Mouse (Mus musculus): ENCODE results near the gene Efr3b. TPM values are rescaled to one million over a fixed set of nuclear protein-coding genes. Genes with fewer than 3 reads are reported as not detected.

Gene Efr3b
- 9.3 TPM for polyA plus RNA-seq (2014; fragmentation: Illumina TruSeq; extraction: RNeasy Lipid Tissue Mini Kit (QIAGEN cat#74804); ENCODE audit: low read depth, low replicate concordance)

GRCm38 (mm10) chr12:4038061-4039041, at the start of gene Efr3b:
TSS of gene Efr3b (minus strand) at chr12:4038915.

DNA sequence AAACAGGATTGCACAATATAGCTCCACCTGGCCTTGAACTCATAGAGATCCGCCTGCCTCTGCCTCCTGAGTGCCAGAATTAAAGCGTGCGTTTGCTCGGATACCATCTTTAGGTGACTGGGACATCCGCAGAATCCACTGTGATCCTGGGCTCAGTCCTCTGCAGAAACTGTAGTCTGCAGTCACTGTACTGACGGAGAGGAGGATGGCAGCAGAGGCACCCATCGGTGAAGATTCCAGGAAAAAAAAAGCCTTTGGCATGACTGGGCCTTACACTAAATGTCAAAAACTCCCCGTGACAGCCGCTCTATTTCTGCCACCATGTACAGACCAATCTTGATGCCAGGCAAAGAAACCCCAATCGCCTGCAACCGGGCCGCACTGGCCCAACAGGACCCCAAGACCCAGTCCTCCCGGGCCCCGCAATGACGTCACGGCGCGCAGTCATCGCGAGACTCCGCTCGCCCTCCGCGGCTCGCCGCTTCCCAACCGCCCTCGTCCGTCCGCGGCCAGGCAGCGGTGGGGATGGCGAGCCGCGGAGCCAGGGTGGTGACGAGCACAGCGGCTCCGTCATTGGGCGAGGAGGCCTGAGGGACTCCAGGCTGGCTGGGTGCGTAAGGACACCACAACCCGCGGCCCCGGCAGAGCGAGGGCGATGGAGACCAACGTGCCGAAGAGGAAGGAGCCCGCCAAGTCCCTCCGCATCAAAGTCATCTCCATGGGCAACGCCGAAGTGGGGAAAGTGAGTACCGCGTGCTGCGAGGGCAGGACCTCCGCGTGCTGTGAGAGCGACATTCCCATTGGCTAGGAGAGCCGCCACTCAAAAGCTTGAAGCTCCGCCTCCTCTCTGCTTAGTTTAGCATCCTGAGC, 43.7 kb upstream of the Efr3b start, which contains the start of gene Dnajc27:
Gene Dnajc27 (plus strand): TSS at position 452 of the 870 bp plus-strand sequence.

GRCm38 (mm10) chr12:3954651-3955050, 84.1 kb downstream of the Efr3b start, which contains the start of gene Pomc:
TSS of gene Pomc (plus strand) at chr12:3954951.

Other genes with a start within 250 kb of the Efr3b start
- 20.5 TPM for gene Dnmt3a, start 232.9 kb downstream of the Efr3b start, polyA plus RNA-seq (2014; fragmentation: Illumina TruSeq; extraction: RNeasy Lipid Tissue Mini Kit (QIAGEN cat#74804); ENCODE audit: low read depth, low replicate concordance)
- gene Pomc, start 84.0 kb downstream of the Efr3b start, polyA plus RNA-seq (2014; fragmentation: Illumina TruSeq; extraction: RNeasy Lipid Tissue Mini Kit (QIAGEN cat#74804); ENCODE audit: low read depth, low replicate concordance) = not detected
- 10.3 TPM for gene Dnajc27, start 43.7 kb upstream of the Efr3b start, polyA plus RNA-seq (2014; fragmentation: Illumina TruSeq; extraction: RNeasy Lipid Tissue Mini Kit (QIAGEN cat#74804); ENCODE audit: low read depth, low replicate concordance)
- gene Adcy3, start 94.2 kb upstream of the Efr3b start, polyA plus RNA-seq (2014; fragmentation: Illumina TruSeq; extraction: RNeasy Lipid Tissue Mini Kit (QIAGEN cat#74804); ENCODE audit: low read depth, low replicate concordance) = 3.8 TPM
- 2.8 TPM for gene Ptrhd1, start 195.1 kb upstream of the Efr3b start, polyA plus RNA-seq (2014; fragmentation: Illumina TruSeq; extraction: RNeasy Lipid Tissue Mini Kit (QIAGEN cat#74804); ENCODE audit: low read depth, low replicate concordance)
- 4.2 TPM for gene Cenpo, start 195.4 kb upstream of the Efr3b start, polyA plus RNA-seq (2014; fragmentation: Illumina TruSeq; extraction: RNeasy Lipid Tissue Mini Kit (QIAGEN cat#74804); ENCODE audit: low read depth, low replicate concordance)